Comparison of ENCODE assay signal across 8 mouse cellular contexts in the genomic region with DNA sequence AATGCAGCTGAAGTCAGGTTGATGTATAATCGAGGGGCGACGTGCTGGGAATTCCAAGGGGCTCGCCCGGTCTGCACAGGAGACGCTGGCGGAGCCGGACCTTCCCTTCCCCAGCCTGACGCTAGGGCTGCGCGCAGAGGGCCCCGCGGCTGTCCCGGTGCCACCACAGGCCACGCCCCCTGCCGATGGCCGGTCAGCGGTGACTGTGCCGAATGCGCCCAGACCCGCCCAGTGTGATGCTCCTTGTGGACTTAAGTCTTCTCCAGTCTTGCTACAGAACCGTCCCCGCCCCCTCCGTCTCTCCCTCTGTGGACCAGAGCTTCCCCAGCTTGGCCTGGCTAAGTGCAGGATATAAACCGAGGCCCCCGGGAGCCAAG. TPM values are rescaled to one million over a fixed set of nuclear protein-coding genes. Genes with fewer than 3 reads are reported as not detected.
A peak's percentile ranks its signal among the peaks of the same experiment; 100 is the strongest.
DNase-seq lines count a peak whose midpoint lies in the region; ATAC-seq lines count a peak whose summit lies in the region.

No protein-coding gene starts in this region.

- peak overlapping the region; percentile 83 for H3K4me3 ChIP-seq in intestine, embryonic 14.5 days (ENCODE audit: low read depth, low read length)

- intact Hi-C loops in gastrocnemius, postnatal 14 days (cut with DNase I; ENCODE audit: low total_unique reads): no loop called here
- intact Hi-C loops in left cerebral cortex, postnatal 14 days (cut with DNase I): loop anchor here (2.0 kb wide), 1 partner anchor 37 kb away; the partner anchor contains the start of gene Plekhn1

- H3K4me2 ChIP-seq in intestine, embryonic 14.5 days (ENCODE audit: low read length): peak overlapping the region; percentile 55

- peak overlapping the region; percentile 94 for H3K27ac ChIP-seq in intestine, embryonic 14.5 days (ENCODE audit: low read depth)

- H3K4me1 ChIP-seq in intestine, embryonic 14.5 days (replicated peaks; ENCODE audit: control insufficient read depth, insufficient read depth, low read length): peaks cover 38% of the 10 kb centered on the region

- no peaks in the 10 kb centered on the region for H3K9me3 ChIP-seq in intestine, embryonic 14.5 days (ENCODE audit: control insufficient read depth, low read length)

- WGBS in intestine, embryonic 14.5 days: 0% methylated on average over 20 of the region's 26 CpGs

- peak; percentile 91 for ATAC-seq in intestine, embryonic 14.5 days (replicated peaks; ENCODE audit: low FRiP score, low TSS enrichment, low read depth)

- DNase-seq in adipocyte (ENCODE audit: low spot score): peak; percentile 86
- DNase-seq in embryo, embryonic 10 days (ENCODE audit: low spot score): peak; percentile 98
- peak; percentile 95 for DNase-seq in gastrocnemius, postnatal 14 days
- peak; percentile 96 for DNase-seq in intestine, embryonic 14.5 days (ENCODE audit: low spot score)
- peak; percentile 74 to 83 for DNase-seq in left cerebral cortex, postnatal 14 days (ENCODE audit: low spot score in 2 of 2)
- peak; percentile 94 for DNase-seq in mesoderm, embryonic 11.5 days (ENCODE audit: low read depth, low spot score)
- peak; percentile 61 to 68 for DNase-seq in right cerebral cortex, postnatal 36 days (ENCODE audit: low spot score in 2 of 2)
- peak; percentile 97 for DNase-seq in yolk sac, embryonic 10.5 days (ENCODE audit: low spot score)

- peaks cover 9% of the 10 kb centered on the region for H3K27me3 ChIP-seq in intestine, embryonic 14.5 days (replicated peaks; ENCODE audit: control insufficient read depth, insufficient read depth, low read length)

- peaks cover 16% of the 10 kb centered on the region for H3K36me3 ChIP-seq in intestine, embryonic 14.5 days (ENCODE audit: control insufficient read depth, insufficient read depth, low read length)

- peak overlapping the region; percentile 51 for H3K9ac ChIP-seq in intestine, embryonic 14.5 days (ENCODE audit: low read length)

RNA-seq across cellular contexts. Expression of gene Agrn, which starts 0.5 kb away (rescaled TPM):
- 10 to 100 TPM; 25.3 to 25.5 TPM for total RNA-seq in gastrocnemius, postnatal 14 days (2021)
- polyA plus RNA-seq in intestine, embryonic 14.5 days (2014; fragmentation: Nextera tagmentation; extraction: Ambion mirVana): 80.6 and 82.1 TPM in 2 replicates
- 100 to 1,000 TPM; 184 to 198 TPM for total RNA-seq in left cerebral cortex, postnatal 14 days (2021)

RNA-seq across cellular contexts. Expression of gene Isg15, which starts 2.8 kb away (rescaled TPM):
- total RNA-seq in gastrocnemius, postnatal 14 days (2021): under 1 TPM; 0.42 to 0.57 TPM
- polyA plus RNA-seq in intestine, embryonic 14.5 days (2014; fragmentation: Nextera tagmentation; extraction: Ambion mirVana): 0.58 and 0.91 TPM in 2 replicates
- total RNA-seq in left cerebral cortex, postnatal 14 days (2021): under 1 TPM in 1 of 2 experiments, not detected in 1; 0.66 TPM

RNA-seq across cellular contexts. Expression of gene AW011738, which starts 5.3 kb away (rescaled TPM):
- total RNA-seq in gastrocnemius, postnatal 14 days (2021): 1 to 10 TPM; 2.9 to 3.3 TPM
- 0.69 and 1.1 TPM in 2 replicates for polyA plus RNA-seq in intestine, embryonic 14.5 days (2014; fragmentation: Nextera tagmentation; extraction: Ambion mirVana)
- 1 to 10 TPM; 4.0 to 5.0 TPM for total RNA-seq in left cerebral cortex, postnatal 14 days (2021)

RNA-seq across cellular contexts. Expression of gene Perm1, which starts 17.9 kb away (rescaled TPM):
- 100 to 1,000 TPM in 1 of 2 experiments, 10 to 100 TPM in 1; 73.3 to 103 TPM for total RNA-seq in gastrocnemius, postnatal 14 days (2021)
- polyA plus RNA-seq in intestine, embryonic 14.5 days (2014; fragmentation: Nextera tagmentation; extraction: Ambion mirVana): 0.51 and 0.54 TPM in 2 replicates
- total RNA-seq in left cerebral cortex, postnatal 14 days (2021): under 1 TPM; 0.20 to 0.66 TPM

RNA-seq across cellular contexts. Expression of gene Plekhn1, which starts 36.8 kb away (rescaled TPM):
- 1 to 10 TPM; 5.1 to 5.5 TPM for total RNA-seq in gastrocnemius, postnatal 14 days (2021)
- polyA plus RNA-seq in intestine, embryonic 14.5 days (2014; fragmentation: Nextera tagmentation; extraction: Ambion mirVana): 19.7 and 20.1 TPM in 2 replicates
- 10 to 100 TPM; 34.8 to 36.3 TPM for total RNA-seq in left cerebral cortex, postnatal 14 days (2021)

Comparison
In these comparisons a context has a peak if more than half of its experiments do, and no peak if none do; other contexts are left out.
1. Peak in every context shown above with its lines: DNase-seq, ATAC-seq, H3K4me3 ChIP-seq and H3K27ac ChIP-seq.
2. RNA of gene Agrn, which starts 0.5 kb away (total RNA-seq): 184 to 198 TPM in left cerebral cortex, postnatal 14 days; 25.3 to 25.5 TPM in gastrocnemius, postnatal 14 days; every median in the first group is over 4 times any median in the second.